Mouse (Mus musculus): ENCODE measurements around the gene Slc5a2. TPM values are rescaled to one million over a fixed set of nuclear protein-coding genes. Genes with fewer than 3 reads are reported as not detected.

Gene Slc5a2
- polyA plus RNA-seq, 1 experiment from 2014 or later, result not detected

- H3K4me1 ChIP-seq, result peaks cover 11% of the 10 kb centered on the region
- WGBS, result 63% methylated on average over 2 of the region's 2 CpGs
- no peak overlapping the region for H3K9ac ChIP-seq
- ATAC-seq, result no peak
- peaks cover 15% of the 10 kb centered on the region for H3K27me3 ChIP-seq
- H3K27ac ChIP-seq, result no peak overlapping the region
- no peaks in the 10 kb centered on the region for H3K36me3 ChIP-seq (ENCODE audit: poor library complexity, severe bottlenecking)
- no peak overlapping the region for H3K4me2 ChIP-seq
- no peaks in the 10 kb centered on the region for H3K9me3 ChIP-seq (replicated peaks)
- H3K4me3 ChIP-seq, result no peak overlapping the region
Measured at GRCm38 (mm10) chr7:128254978-128255377, 10.5 kb upstream of the Slc5a2 start.

GRCm38 (mm10) chr7:128255757-128256156 is 9.7 kb upstream of the Slc5a2 start:
- no peak overlapping the region for H3K4me2 ChIP-seq
- H3K9me3 ChIP-seq (replicated peaks), result no peaks in the 10 kb centered on the region
- no peak overlapping the region for H3K27ac ChIP-seq
- peaks cover 11% of the 10 kb centered on the region for H3K4me1 ChIP-seq
- peaks cover 11% of the 10 kb centered on the region for H3K27me3 ChIP-seq
- no peak overlapping the region for H3K4me3 ChIP-seq
- no peak for ATAC-seq
- 87% methylated on average over 5 of the region's 5 CpGs for WGBS
- no peaks in the 10 kb centered on the region for H3K36me3 ChIP-seq (ENCODE audit: poor library complexity, severe bottlenecking)
- no peak overlapping the region for H3K9ac ChIP-seq

- Histone ChIP-seq H3K4me3 (no peak overlapping the region), H3K27ac (no peak overlapping the region), H3K9ac (no peak overlapping the region), H3K4me1 (peaks cover 10% of the 10 kb centered on the region), H3K36me3 (ENCODE audit: poor library complexity, severe bottlenecking) (no peaks in the 10 kb centered on the region), H3K4me2 (no peak overlapping the region), H3K27me3 (peaks cover 7% of the 10 kb centered on the region; the same call in 1 of the 2 replicates), H3K9me3 (replicated peaks) (no peaks in the 10 kb centered on the region)
- WGBS, result 53% methylated on average over 5 of the region's 5 CpGs
- no peak for ATAC-seq
Measured at GRCm38 (mm10) chr7:128256783-128257334, 8.6 kb upstream of the Slc5a2 start.

GRCm38 (mm10) chr7:128266056-128266455 is 599 bp downstream of the Slc5a2 start:
- Histone ChIP-seq H3K9ac (no peak overlapping the region), H3K4me2 (no peak overlapping the region), H3K4me1 (no peaks in the 10 kb centered on the region), H3K27me3 (no peaks in the 10 kb centered on the region), H3K4me3 (no peak overlapping the region), H3K36me3 (ENCODE audit: poor library complexity, severe bottlenecking) (peaks cover 2% of the 10 kb centered on the region; the same call in 1 of the 2 replicates), H3K27ac (no peak overlapping the region), H3K9me3 (replicated peaks) (no peaks in the 10 kb centered on the region)
- 82% methylated on average over 5 of the region's 5 CpGs for whole genome bisulfite sequencing
- ATAC-seq, result no peak

- no peaks in the 10 kb centered on the region for H3K4me1 ChIP-seq
- no peak overlapping the region for H3K27ac ChIP-seq
- H3K4me2 ChIP-seq, result no peak overlapping the region
- ATAC-seq, result no peak
- WGBS, result 62% methylated on average over 13 of the region's 13 CpGs
- no peak overlapping the region for H3K9ac ChIP-seq
- H3K9me3 ChIP-seq (replicated peaks), result no peaks in the 10 kb centered on the region
- H3K36me3 ChIP-seq (ENCODE audit: poor library complexity, severe bottlenecking), result peaks cover 15% of the 10 kb centered on the region
- no peak overlapping the region for H3K4me3 ChIP-seq
- H3K27me3 ChIP-seq, result no peaks in the 10 kb centered on the region
Measured at GRCm38 (mm10) chr7:128267391-128267790, 1.9 kb downstream of the Slc5a2 start.

GRCm38 (mm10) chr7:128267813-128268212 is 2.4 kb downstream of the Slc5a2 start:
- Histone ChIP-seq H3K36me3 (ENCODE audit: poor library complexity, severe bottlenecking) (peaks cover 18% of the 10 kb centered on the region), H3K27me3 (no peaks in the 10 kb centered on the region), H3K27ac (no peak overlapping the region), H3K9me3 (replicated peaks) (no peaks in the 10 kb centered on the region), H3K4me2 (no peak overlapping the region), H3K4me3 (no peak overlapping the region), H3K4me1 (no peaks in the 10 kb centered on the region), H3K9ac (no peak overlapping the region)
- 87% methylated on average over 7 of the region's 7 CpGs for WGBS
- ATAC-seq, result no peak

- H3K9me3 ChIP-seq (replicated peaks), result no peaks in the 10 kb centered on the region
- no peak overlapping the region for H3K27ac ChIP-seq
- H3K9ac ChIP-seq, result no peak overlapping the region
- no peak for ATAC-seq
- no peaks in the 10 kb centered on the region for H3K27me3 ChIP-seq
- no peak overlapping the region for H3K4me2 ChIP-seq
- H3K4me3 ChIP-seq, result no peak overlapping the region
- WGBS, result 71% methylated on average over 13 of the region's 13 CpGs
- peaks cover 42% of the 10 kb centered on the region for H3K36me3 ChIP-seq (ENCODE audit: poor library complexity, severe bottlenecking)
- H3K4me1 ChIP-seq, result no peaks in the 10 kb centered on the region
Measured at GRCm38 (mm10) chr7:128270431-128270850, 5.0 kb downstream of the Slc5a2 start.

- no peaks in the 10 kb centered on the region for H3K9me3 ChIP-seq (replicated peaks)
- no peak for ATAC-seq
- H3K27ac ChIP-seq, result no peak overlapping the region
- WGBS, result 91% methylated on average over 8 of the region's 9 CpGs
- no peaks in the 10 kb centered on the region for H3K27me3 ChIP-seq
- H3K4me2 ChIP-seq, result no peak overlapping the region
- H3K4me1 ChIP-seq, result no peaks in the 10 kb centered on the region
- no peak overlapping the region for H3K4me3 ChIP-seq
- peaks cover 52% of the 10 kb centered on the region for H3K36me3 ChIP-seq (ENCODE audit: poor library complexity, severe bottlenecking)
- no peak overlapping the region for H3K9ac ChIP-seq
Measured at GRCm38 (mm10) chr7:128271496-128271895, 6.0 kb downstream of the Slc5a2 start.

GRCm38 (mm10) chr7:128276051-128276450 is 10.6 kb downstream of the Slc5a2 start:
- H3K9me3 ChIP-seq (replicated peaks), result no peaks in the 10 kb centered on the region
- WGBS, result 89% methylated on average over 6 of the region's 6 CpGs
- no peaks in the 10 kb centered on the region for H3K27me3 ChIP-seq
- ATAC-seq, result no peak
- H3K4me3 ChIP-seq, result no peak overlapping the region
- no peaks in the 10 kb centered on the region for H3K4me1 ChIP-seq
- H3K4me2 ChIP-seq, result no peak overlapping the region
- H3K36me3 ChIP-seq (ENCODE audit: poor library complexity, severe bottlenecking), result peaks cover 59% of the 10 kb centered on the region
- no peak overlapping the region for H3K9ac ChIP-seq
- H3K27ac ChIP-seq, result no peak overlapping the region

GRCm38 (mm10) chr7:128279750-128280149 is 14.3 kb downstream of the Slc5a2 start:
- Histone ChIP-seq H3K27ac (no peak overlapping the region), H3K9ac (no peak overlapping the region), H3K4me3 (no peak overlapping the region), H3K27me3 (no peaks in the 10 kb centered on the region), H3K9me3 (replicated peaks) (no peaks in the 10 kb centered on the region), H3K4me1 (peaks cover 12% of the 10 kb centered on the region), H3K4me2 (no peak overlapping the region), H3K36me3 (ENCODE audit: poor library complexity, severe bottlenecking) (peaks cover 30% of the 10 kb centered on the region)
- ATAC-seq, result no peak
- WGBS, result 91% methylated on average over 4 of the region's 4 CpGs

GRCm38 (mm10) chr7:128281765-128282164 is 16.3 kb downstream of the Slc5a2 start:
- Histone ChIP-seq H3K36me3 (ENCODE audit: poor library complexity, severe bottlenecking) (peaks cover 12% of the 10 kb centered on the region; the same call in 1 of the 2 replicates), H3K4me3 (no peak overlapping the region), H3K9me3 (replicated peaks) (no peaks in the 10 kb centered on the region), H3K4me1 (peaks cover 12% of the 10 kb centered on the region), H3K4me2 (no peak overlapping the region), H3K27me3 (no peaks in the 10 kb centered on the region), H3K27ac (no peak overlapping the region), H3K9ac (no peak overlapping the region)
- WGBS, result 79% methylated on average over 11 of the region's 11 CpGs
- ATAC-seq, result no peak

GRCm38 (mm10) chr7:128282532-128283244 is 17.2 kb downstream of the Slc5a2 start:
- 6% methylated on average over 7 of the region's 7 CpGs for WGBS
- no peaks in the 10 kb centered on the region for H3K27me3 ChIP-seq
- no peaks in the 10 kb centered on the region for H3K9me3 ChIP-seq (replicated peaks)
- no peak overlapping the region for H3K4me3 ChIP-seq
- H3K4me2 ChIP-seq, result no peak overlapping the region
- peaks cover 12% of the 10 kb centered on the region for H3K4me1 ChIP-seq
- H3K36me3 ChIP-seq (ENCODE audit: poor library complexity, severe bottlenecking), result peaks cover 18% of the 10 kb centered on the region; the same call in 1 of the 2 replicates
- ATAC-seq, result no peak
- no peak overlapping the region for H3K27ac ChIP-seq
- 0 out of 2 replicates have a peak overlapping the region, but pooled peaks have one; percentile 22 for H3K9ac ChIP-seq

All from forebrain, embryonic 13.5 days (tissue).